Mouse (Mus musculus) midbrain, embryonic 14.5 days (tissue): ENCODE measurements around the gene Gm42715. TPM values are rescaled to one million over a fixed set of nuclear protein-coding genes. Genes with fewer than 3 reads are reported as not detected.

ENCODE experiments used
- ATAC-seq: fragments of 200-750 bp; cut with Nextera tagmentation; 2 replicates; pipeline ENCODE4 v1.8.0; 2017; ENCODE audit warnings: moderate number of reproducible peaks, moderate library complexity; ENCODE audit not compliant: low FRiP score, low TSS enrichment
- DNase-seq: peaks from one replicate; pipeline ENCODE4 v3.0.0-alpha.2; 2015
- H3K27ac ChIP-seq: fragments of 300-500 bp; sonication (generic); replicated peaks from 2 replicates; pipeline ENCODE4 v1.5.1; 2014; ENCODE audit warnings: mild to moderate bottlenecking, low read depth, low read length, moderate library complexity
- H3K27me3 ChIP-seq: fragments of 300-500 bp; sonication (generic); 2 replicates; pipeline ENCODE4 v1.6.1; 2014; ENCODE audit warnings: low read length, control low read depth, mixed read lengths; ENCODE audit not compliant: control insufficient read depth, insufficient read depth
- H3K36me3 ChIP-seq: fragments of 300-500 bp; sonication (generic); 2 replicates; pipeline ENCODE4 v1.6.1; 2014; ENCODE audit warnings: low read length, control low read depth; ENCODE audit not compliant: control insufficient read depth, insufficient read depth
- H3K4me1 ChIP-seq: fragments of 300-500 bp; sonication (generic); 2 replicates; pipeline ENCODE4 v1.6.1; 2014; ENCODE audit warnings: mild to moderate bottlenecking, antibody characterized with exemption, low read length, control low read depth; ENCODE audit not compliant: control insufficient read depth, insufficient read depth
- H3K4me2 ChIP-seq: fragments of 300-500 bp; sonication (generic); 2 replicates; pipeline ENCODE4 v1.6.1; 2014; ENCODE audit warnings: mild to moderate bottlenecking, low read length, moderate library complexity
- H3K4me3 ChIP-seq: fragments of 300-500 bp; sonication (generic); replicated peaks from 2 replicates; pipeline ENCODE4 v1.5.1; 2014; ENCODE audit warnings: low read depth, low read length
- H3K9ac ChIP-seq: fragments of 300-500 bp; sonication (generic); replicated peaks from 2 replicates; pipeline ENCODE4 v1.6.1; 2014; ENCODE audit warnings: mild to moderate bottlenecking, low read length, moderate library complexity
- H3K9me3 ChIP-seq: fragments of 300-500 bp; sonication (generic); 2 replicates; pipeline ENCODE4 v1.6.1; 2016; ENCODE audit warnings: low read length, control low read depth, mixed read lengths; ENCODE audit not compliant: control insufficient read depth
- WGBS: fragments of 180-500 bp; shearing (Covaris S2); extraction: QIAGEN DNeasy Blood & Tissue Kit; methylation state at CpG from one replicate; pipeline ENCODE4 v1.1.7; 2014; 5-methylcytosine and 5-hydroxymethylcytosine counted together
- polyA plus RNA-seq: library from polyadenylated mRNA; unstranded; fragments of >200 nt; fragmentation: Nextera tagmentation; extraction: Ambion mirVana; gene quantifications from 2 replicates; pipeline ENCODE4 v1.2.1, GENCODE M21; 2014

Gene Gm42715
- polyA plus RNA-seq = 18.8 and 20.8 TPM in 2 replicates

GRCm38 (mm10) chr7:127519284-127519683 is at the start of gene Gm42715:
TSS of gene Gm42715 (plus strand) at chr7:127519584.
- peaks cover 91% of the 10 kb centered on the region for H3K36me3 ChIP-seq

GRCm38 (mm10) chr7:127470011-127470715 is 49.2 kb upstream of the Gm42715 start:
- no peak for DNase-seq

More at GRCm38 (mm10) chr7:127519284-127519683, at the start of gene Gm42715:
- no peak for ATAC-seq
- Histone ChIP-seq H3K9ac (no peak within 1 kb of the TSS), H3K9me3 (no peaks in the 10 kb centered on the region), H3K4me3 (no peak within 1 kb of the TSS), H3K4me2 (no peak within 1 kb of the TSS), H3K4me1 (no peaks in the 10 kb centered on the region), H3K27ac (no peak within 1 kb of the TSS), H3K27me3 (no peaks in the 10 kb centered on the region)
- WGBS = 94% methylated on average over 3 of the region's 3 CpGs
- no peak for DNase-seq

GRCm38 (mm10) chr7:127470743-127471645 is 48.4 kb upstream of the Gm42715 start:
- Histone ChIP-seq H3K27me3 (no peaks in the 10 kb centered on the region), H3K4me1 (peaks cover 16% of the 10 kb centered on the region), H3K27ac (peak overlapping the region; percentile 91), H3K9ac (peak overlapping the region; percentile 88), H3K36me3 (peaks cover 38% of the 10 kb centered on the region), H3K4me3 (peak overlapping the region; percentile 67), H3K9me3 (no peaks in the 10 kb centered on the region), H3K4me2 (peak overlapping the region; percentile 83)
- WGBS = under 1% methylated on average over 45 of the region's 46 CpGs
- DNase-seq (peak; percentile 97), ATAC-seq (peak; percentile 93)

More at GRCm38 (mm10) chr7:127470011-127470715, 49.2 kb upstream of the Gm42715 start:
- Histone ChIP-seq H3K36me3 (peaks cover 30% of the 10 kb centered on the region), H3K27ac (peak overlapping the region; percentile 91), H3K4me1 (peaks cover 16% of the 10 kb centered on the region), H3K9ac (peak overlapping the region; percentile 88), H3K4me2 (peak overlapping the region; percentile 83), H3K4me3 (peak overlapping the region; percentile 67), H3K27me3 (no peaks in the 10 kb centered on the region), H3K9me3 (no peaks in the 10 kb centered on the region)
- ATAC-seq = no peak
- WGBS = 9% methylated on average over 10 of the region's 10 CpGs

- peak overlapping the region; percentile 88 for H3K9ac ChIP-seq
- H3K4me2 ChIP-seq = peak overlapping the region; percentile 83
- no peaks in the 10 kb centered on the region for H3K27me3 ChIP-seq
- H3K36me3 ChIP-seq = peaks cover 41% of the 10 kb centered on the region
- WGBS = under 1% methylated on average over 25 of the region's 25 CpGs
- H3K4me3 ChIP-seq = peak overlapping the region; percentile 67
- DNase-seq = no peak
- ATAC-seq = peak; percentile 51; the same call in 1 of the 2 replicates
- no peaks in the 10 kb centered on the region for H3K9me3 ChIP-seq
- H3K4me1 ChIP-seq = peaks cover 16% of the 10 kb centered on the region
- peak overlapping the region; percentile 91 for H3K27ac ChIP-seq
Observed at GRCm38 (mm10) chr7:127471646-127472010, 47.8 kb upstream of the Gm42715 start.

GRCm38 (mm10) chr7:127472060-127472459 is 47.3 kb upstream of the Gm42715 start:
- 1% methylated on average over 7 of the region's 7 CpGs for WGBS
- Histone ChIP-seq H3K9ac (peak overlapping the region; percentile 88), H3K4me3 (peak overlapping the region; percentile 67), H3K27me3 (no peaks in the 10 kb centered on the region), H3K36me3 (peaks cover 45% of the 10 kb centered on the region), H3K4me1 (peaks cover 19% of the 10 kb centered on the region), H3K4me2 (peak overlapping the region; percentile 83), H3K9me3 (no peaks in the 10 kb centered on the region), H3K27ac (peak overlapping the region; percentile 91)
- DNase-seq = peak; percentile 38
- no peak for ATAC-seq

GRCm38 (mm10) chr7:127473705-127474104 is 45.7 kb upstream of the Gm42715 start:
- H3K36me3 ChIP-seq = peaks cover 42% of the 10 kb centered on the region
- H3K9me3 ChIP-seq = no peaks in the 10 kb centered on the region
- no peaks in the 10 kb centered on the region for H3K27me3 ChIP-seq
- 79% methylated on average over 5 of the region's 5 CpGs for WGBS
- ATAC-seq = no peak
- peak; percentile 17 for DNase-seq
- H3K4me1 ChIP-seq = peaks cover 23% of the 10 kb centered on the region
- H3K27ac ChIP-seq = no peak overlapping the region
- H3K9ac ChIP-seq = no peak overlapping the region
- no peak overlapping the region for H3K4me3 ChIP-seq
- H3K4me2 ChIP-seq = no peak overlapping the region

GRCm38 (mm10) chr7:127474378-127475070 is 44.9 kb upstream of the Gm42715 start:
- Histone ChIP-seq H3K4me2 (no peak overlapping the region), H3K36me3 (peaks cover 42% of the 10 kb centered on the region), H3K27ac (no peak overlapping the region), H3K4me1 (peaks cover 18% of the 10 kb centered on the region), H3K9ac (no peak overlapping the region), H3K4me3 (no peak overlapping the region), H3K9me3 (no peaks in the 10 kb centered on the region), H3K27me3 (no peaks in the 10 kb centered on the region)
- ATAC-seq (no peak), DNase-seq (no peak)
- 80% methylated on average over 6 of the region's 6 CpGs for WGBS

- H3K27ac ChIP-seq = no peak overlapping the region
- no peak for DNase-seq
- WGBS = 94% methylated on average over 11 of the region's 11 CpGs
Observed at GRCm38 (mm10) chr7:127475186-127475740, 44.1 kb upstream of the Gm42715 start.

More at GRCm38 (mm10) chr7:127475186-127475740, 44.1 kb upstream of the Gm42715 start:
- Histone ChIP-seq H3K36me3 (peaks cover 42% of the 10 kb centered on the region), H3K4me3 (no peak overlapping the region), H3K9me3 (no peaks in the 10 kb centered on the region), H3K4me2 (no peak overlapping the region), H3K4me1 (peaks cover 22% of the 10 kb centered on the region), H3K9ac (no peak overlapping the region), H3K27me3 (no peaks in the 10 kb centered on the region)
- no peak for ATAC-seq
